Mouse (Mus musculus) bone marrow, adult 2 months (tissue): ENCODE data around the gene Mapk11.

Experiments
- CTCF ChIP-seq: fragments of 200-500 bp; IDR thresholded peaks from 2 replicates; pipeline ENCODE4 v1.5.1; 2011; ENCODE audit warnings: low read length, control low read depth; ENCODE audit not compliant: control insufficient read depth, insufficient read depth
- POLR2A ChIP-seq: fragments of 200-500 bp; IDR thresholded peaks from 2 replicates; pipeline ENCODE4 v1.6.1; 2011; ENCODE audit warnings: low read depth, mild to moderate bottlenecking, control low read depth, low read length, borderline replicate concordance; ENCODE audit not compliant: control insufficient read depth

DNA sequence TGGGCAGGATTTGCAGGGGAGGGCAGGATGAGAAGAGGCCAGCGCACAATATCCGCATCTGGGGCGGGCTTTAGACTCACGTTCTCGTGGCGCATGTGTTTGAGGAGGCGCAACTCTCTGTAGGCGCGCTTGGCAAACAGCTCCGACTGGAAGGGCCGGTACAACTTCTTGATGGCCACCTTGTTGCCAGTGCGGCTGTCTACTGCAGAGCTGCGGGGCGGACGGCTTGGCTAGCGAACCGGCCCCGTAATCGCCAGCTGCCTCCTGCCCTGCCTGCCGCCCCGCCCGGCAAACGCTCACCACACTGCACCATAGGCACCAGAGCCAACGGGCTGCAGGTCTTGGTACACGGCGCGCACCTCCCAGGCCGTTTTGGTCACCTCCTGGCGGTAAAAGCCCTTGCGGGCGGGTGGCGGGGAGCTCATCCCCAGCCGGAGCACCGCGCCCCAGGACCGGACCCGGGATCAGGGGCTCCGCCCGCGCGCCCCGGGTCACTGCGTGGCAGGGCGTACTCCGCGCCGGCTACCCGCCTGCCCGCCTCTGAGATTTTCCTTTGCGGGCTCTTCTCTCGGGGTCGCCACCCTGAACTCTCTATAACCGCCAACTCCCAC, 9.3 kb downstream of the Mapk11 start:
- no peak for TF ChIP-seq CTCF
- TF ChIP-seq POLR2A, result no peak
